Mouse (Mus musculus): Measurements from ENCODE around the gene Flvcr1. TPM values are rescaled to one million over a fixed set of nuclear protein-coding genes. Genes with fewer than 3 reads are reported as not detected.

The Flvcr1 gene
- polyA plus RNA-seq, 1 experiment from 2014 or later, result 9.9 TPM

GRCm38 (mm10) chr1:191000686-191001085 is 25.3 kb downstream of the Flvcr1 start:
- Histone ChIP-seq H3K4me1 (ENCODE audit: insufficient read depth) (no peaks in the 10 kb centered on the region), H3K4me2 (no peak overlapping the region), H3K9ac (no peak overlapping the region), H3K36me3 (ENCODE audit: insufficient read depth) (peaks cover 10% of the 10 kb centered on the region; the same call in 1 of the 2 replicates), H3K27me3 (ENCODE audit: insufficient read depth, low read length) (no peaks in the 10 kb centered on the region), H3K27ac (ENCODE audit: low read depth) (no peak overlapping the region), H3K9me3 (ENCODE audit: low read depth, low read length) (0 out of 2 replicates have a peak, but pooled peaks cover 4% of the 10 kb centered on the region), H3K4me3 (ENCODE audit: low read depth, low read length) (no peak overlapping the region)
- no peak for DNase-seq
- ATAC-seq (ENCODE audit: insufficient read depth), result no peak
- WGBS, result 77% methylated on average over 3 of the region's 3 CpGs
- TF ChIP-seq CTCF (IDR thresholded peaks at IDR 0.05; ENCODE audit: low read depth), result no peak

GRCm38 (mm10) chr1:190998027-190998426 is 27.9 kb downstream of the Flvcr1 start:
- 58% methylated on average over 1 of the region's 1 CpGs for WGBS
- H3K27me3 ChIP-seq (ENCODE audit: insufficient read depth, low read length), result no peaks in the 10 kb centered on the region
- DNase-seq, result no peak
- H3K4me1 ChIP-seq (ENCODE audit: insufficient read depth), result no peaks in the 10 kb centered on the region
- no peak overlapping the region for H3K9ac ChIP-seq
- no peak overlapping the region for H3K4me3 ChIP-seq (ENCODE audit: low read depth, low read length)
- 0 out of 2 replicates have a peak, but pooled peaks cover 4% of the 10 kb centered on the region for H3K9me3 ChIP-seq (ENCODE audit: low read depth, low read length)
- no peak for TF ChIP-seq CTCF (IDR thresholded peaks at IDR 0.05; ENCODE audit: low read depth)
- ATAC-seq (ENCODE audit: insufficient read depth), result no peak
- H3K27ac ChIP-seq (ENCODE audit: low read depth), result no peak overlapping the region
- no peaks in the 10 kb centered on the region for H3K36me3 ChIP-seq (ENCODE audit: insufficient read depth)
- no peak overlapping the region for H3K4me2 ChIP-seq

GRCm38 (mm10) chr1:190996346-190996877 is 29.5 kb downstream of the Flvcr1 start:
- no peaks in the 10 kb centered on the region for H3K27me3 ChIP-seq (ENCODE audit: insufficient read depth, low read length)
- H3K9me3 ChIP-seq (ENCODE audit: low read depth, low read length), result 0 out of 2 replicates have a peak, but pooled peaks cover 4% of the 10 kb centered on the region
- ATAC-seq (ENCODE audit: insufficient read depth), result no peak
- H3K4me3 ChIP-seq (ENCODE audit: low read depth, low read length), result no peak overlapping the region
- TF ChIP-seq CTCF (IDR thresholded peaks at IDR 0.05; ENCODE audit: low read depth), result peak; percentile 53
- no peak overlapping the region for H3K9ac ChIP-seq
- no peak overlapping the region for H3K4me2 ChIP-seq
- H3K36me3 ChIP-seq (ENCODE audit: insufficient read depth), result no peaks in the 10 kb centered on the region
- WGBS, result 69% methylated on average over 6 of the region's 6 CpGs
- no peak overlapping the region for H3K27ac ChIP-seq (ENCODE audit: low read depth)
- DNase-seq, result peak; percentile 32
- H3K4me1 ChIP-seq (ENCODE audit: insufficient read depth), result no peaks in the 10 kb centered on the region

- TF ChIP-seq CTCF (IDR thresholded peaks at IDR 0.05; ENCODE audit: low read depth), result no peak
- Histone ChIP-seq H3K27me3 (ENCODE audit: insufficient read depth, low read length) (no peaks in the 10 kb centered on the region), H3K4me2 (no peak overlapping the region), H3K4me1 (ENCODE audit: insufficient read depth) (no peaks in the 10 kb centered on the region), H3K9ac (no peak overlapping the region), H3K36me3 (ENCODE audit: insufficient read depth) (no peaks in the 10 kb centered on the region), H3K4me3 (ENCODE audit: low read depth, low read length) (no peak overlapping the region), H3K9me3 (ENCODE audit: low read depth, low read length) (0 out of 2 replicates have a peak, but pooled peaks cover 4% of the 10 kb centered on the region), H3K27ac (ENCODE audit: low read depth) (no peak overlapping the region)
- no peak for ATAC-seq (ENCODE audit: insufficient read depth)
- WGBS, result 49% methylated on average over 7 of the region's 7 CpGs
- DNase-seq, result peak; percentile 80
Observed at GRCm38 (mm10) chr1:190995548-190995947, 30.4 kb downstream of the Flvcr1 start.

GRCm38 (mm10) chr1:190989437-190990082 is 36.4 kb downstream of the Flvcr1 start:
- ATAC-seq (ENCODE audit: insufficient read depth) (no peak), DNase-seq (no peak)
- Histone ChIP-seq H3K9ac (no peak overlapping the region), H3K4me2 (no peak overlapping the region), H3K27ac (ENCODE audit: low read depth) (no peak overlapping the region), H3K9me3 (ENCODE audit: low read depth, low read length) (no peaks in the 10 kb centered on the region), H3K4me1 (ENCODE audit: insufficient read depth) (no peaks in the 10 kb centered on the region), H3K36me3 (ENCODE audit: insufficient read depth) (no peaks in the 10 kb centered on the region), H3K27me3 (ENCODE audit: insufficient read depth, low read length) (no peaks in the 10 kb centered on the region), H3K4me3 (ENCODE audit: low read depth, low read length) (no peak overlapping the region)
- TF ChIP-seq CTCF (IDR thresholded peaks at IDR 0.05; ENCODE audit: low read depth), result peak; percentile 40; the same call in 1 of the 2 replicates
- 76% methylated on average over 9 of the region's 9 CpGs for WGBS

GRCm38 (mm10) chr1:190981412-190981811 is 44.5 kb downstream of the Flvcr1 start:
- Histone ChIP-seq H3K4me2 (no peak overlapping the region), H3K4me3 (ENCODE audit: low read depth, low read length) (no peak overlapping the region), H3K27me3 (ENCODE audit: insufficient read depth, low read length) (no peaks in the 10 kb centered on the region), H3K4me1 (ENCODE audit: insufficient read depth) (peaks cover 13% of the 10 kb centered on the region), H3K9me3 (ENCODE audit: low read depth, low read length) (no peaks in the 10 kb centered on the region), H3K27ac (ENCODE audit: low read depth) (no peak overlapping the region), H3K9ac (no peak overlapping the region), H3K36me3 (ENCODE audit: insufficient read depth) (no peaks in the 10 kb centered on the region)
- no peak for TF ChIP-seq CTCF (IDR thresholded peaks at IDR 0.05; ENCODE audit: low read depth)
- WGBS, result 78% methylated on average over 4 of the region's 4 CpGs
- no peak for ATAC-seq (ENCODE audit: insufficient read depth)
- DNase-seq, result no peak

GRCm38 (mm10) chr1:190980470-190980869 is 45.5 kb downstream of the Flvcr1 start:
- Histone ChIP-seq H3K4me2 (no peak overlapping the region), H3K27me3 (ENCODE audit: insufficient read depth, low read length) (no peaks in the 10 kb centered on the region), H3K36me3 (ENCODE audit: insufficient read depth) (no peaks in the 10 kb centered on the region; the same call in 1 of the 2 replicates), H3K9ac (no peak overlapping the region), H3K4me1 (ENCODE audit: insufficient read depth) (peaks cover 13% of the 10 kb centered on the region), H3K9me3 (ENCODE audit: low read depth, low read length) (no peaks in the 10 kb centered on the region), H3K4me3 (ENCODE audit: low read depth, low read length) (no peak overlapping the region), H3K27ac (ENCODE audit: low read depth) (no peak overlapping the region)
- WGBS, result 89% methylated on average over 1 of the region's 1 CpGs
- no peak for ATAC-seq (ENCODE audit: insufficient read depth)
- no peak for DNase-seq
- no peak for TF ChIP-seq CTCF (IDR thresholded peaks at IDR 0.05; ENCODE audit: low read depth)
